Mouse (Mus musculus) left cerebral cortex, postnatal 10 days (tissue): Measurements from ENCODE around the gene Sst. TPM values are rescaled to one million over a fixed set of nuclear protein-coding genes. Genes with fewer than 3 reads are reported as not detected.

Experiments
- DNase-seq, 2 experiments: peaks; one replicate each; pipeline ENCODE4 v3.0.0; 2021 to 2022; ENCODE audit warnings: low spot score in 2 of 2, mixed read lengths in 1 of 2; ENCODE audit errors: extremely low spot score in 1 of 2
- intact Hi-C: fragments of 180-260 bp; cut with DNase I; formaldehyde crosslinking; loops from one replicate; pipeline ENCODE4 v1.15.1; 2025
- total RNA-seq, 2 experiments: library from RNA; stranded (reverse); gene quantifications; 2 replicates each; pipeline ENCODE4 v1.2.3; 2021

The Sst gene
- total RNA-seq, 2 experiments from 2014 or later = 320 to 376 TPM

GRCm38 (mm10) chr16:23897486-23897885, 6.7 kb upstream of the Sst start:
- intact Hi-C loops = no loop called here
- no peak for DNase-seq

- intact Hi-C loops = no loop called here
- DNase-seq = no peak
Observed at GRCm38 (mm10) chr16:23895135-23895534, 4.4 kb upstream of the Sst start.

GRCm38 (mm10) chr16:23890151-23890550, 607 bp downstream of the Sst start:
- no peak for DNase-seq
- intact Hi-C loops = no loop called here

GRCm38 (mm10) chr16:23887910-23888579, 2.7 kb downstream of the Sst start:
- DNase-seq = no peak
- intact Hi-C loops = no loop called here

GRCm38 (mm10) chr16:23885098-23885497, 5.7 kb downstream of the Sst start:
- no peak for DNase-seq
- intact Hi-C loops = no loop called here

GRCm38 (mm10) chr16:23855242-23855641, 35.5 kb downstream of the Sst start:
- DNase-seq = no peak
- intact Hi-C loops = loop anchor here (10.0 kb wide), 1 partner anchor 130 kb away; no protein-coding TSS in a partner anchor

- intact Hi-C loops = loop anchor here (10.0 kb wide), 1 partner anchor 125 kb away; no protein-coding TSS in a partner anchor
- no peak for DNase-seq
Observed at GRCm38 (mm10) chr16:23849720-23850119, 41.0 kb downstream of the Sst start.

GRCm38 (mm10) chr16:23849176-23849575, 41.6 kb downstream of the Sst start:
- DNase-seq = no peak
- intact Hi-C loops = no loop called here

GRCm38 (mm10) chr16:23844622-23845021, 46.1 kb downstream of the Sst start:
- DNase-seq = no peak
- intact Hi-C loops = no loop called here

- intact Hi-C loops = no loop called here
- no peak for DNase-seq
Observed at GRCm38 (mm10) chr16:23842609-23843008, 48.1 kb downstream of the Sst start.

Other genes with a start within 250 kb of the Sst start
- gene Rtp2, start 41.4 kb upstream of the Sst start, total RNA-seq = under 1 TPM in 1 of 2 experiments, not detected in 1; 0.45 TPM
- gene Gm37419, start 97.5 kb upstream of the Sst start, total RNA-seq = not detected
- 10 to 100 TPM; 23.0 to 25.8 TPM for gene Bcl6, start 97.9 kb upstream of the Sst start, total RNA-seq